Mouse (Mus musculus) kidney, adult 2 months (tissue): Measurements from ENCODE around the gene Fam161a.
A peak's percentile ranks its signal among the peaks of the same experiment; 100 is the strongest.

Experiments
- CTCF ChIP-seq: fragments of 200-500 bp; conservative IDR thresholded peaks from 2 replicates; pipeline ENCODE4 v1.5.1; 2011; ENCODE audit warnings: low read depth, mild to moderate bottlenecking, control low read depth, low read length, moderate library complexity, mixed read lengths; ENCODE audit not compliant: insufficient read depth, insufficient read length
- POLR2A ChIP-seq: fragments of 200-500 bp; IDR thresholded peaks from one replicate; pipeline ENCODE4 v1.6.1; 2011; ENCODE audit warnings: low read depth, low read length, control low read depth

DNA sequence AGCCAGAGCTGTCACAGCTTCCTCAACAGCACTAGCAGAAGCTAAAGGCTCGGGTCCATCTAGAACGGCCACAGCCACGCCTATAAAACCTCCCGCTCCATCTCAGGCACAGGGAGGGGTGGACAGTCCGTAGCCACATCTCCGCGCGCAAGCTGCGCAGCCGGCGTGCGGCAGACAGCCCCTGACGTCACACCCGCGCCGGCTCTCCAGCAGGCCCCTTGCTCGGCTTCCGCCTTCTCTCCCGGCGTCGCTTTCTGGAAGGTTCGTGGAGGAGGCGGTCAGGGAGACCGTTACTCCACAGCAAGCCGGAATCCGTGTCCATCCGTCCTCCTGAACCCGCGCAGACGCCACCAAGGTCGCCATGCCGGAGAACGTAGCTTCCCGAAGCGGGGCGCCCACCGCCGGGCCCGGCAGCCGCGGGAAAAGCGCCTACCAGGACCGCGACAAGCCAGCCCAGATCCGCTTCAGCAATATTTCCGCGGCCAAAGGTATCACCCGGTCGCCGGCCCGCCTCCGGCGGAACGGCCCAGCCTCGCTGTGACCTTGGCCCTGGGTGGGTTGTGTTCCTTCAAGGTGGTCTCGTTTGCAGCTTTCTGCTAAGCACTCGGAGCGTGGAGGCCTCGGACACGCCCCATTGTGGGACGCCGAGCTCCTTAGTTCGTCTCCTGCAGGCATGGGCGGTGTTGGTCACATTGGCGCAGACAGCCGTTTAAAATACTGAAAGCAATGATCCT lies 16.8 kb upstream of the Fam161a start, which contains the start of gene Cct4:
- no peak for TF ChIP-seq CTCF
- TF ChIP-seq POLR2A = peak; percentile 37
